Mouse (Mus musculus): Measurements from ENCODE around the gene Tab1. TPM values are rescaled to one million over a fixed set of nuclear protein-coding genes. Genes with fewer than 3 reads are reported as not detected.

Gene Tab1
- polyA plus RNA-seq, 1 experiment, result 4.8 TPM

- H3K4me3 ChIP-seq (ENCODE audit: insufficient read depth, low read depth, low read length), result no peak overlapping the region
- no peaks in the 10 kb centered on the region; the same call in 1 of the 2 replicates for H3K4me1 ChIP-seq (ENCODE audit: control insufficient read depth, insufficient read depth, insufficient read length, low read length)
- H3K27ac ChIP-seq (replicated peaks; ENCODE audit: low read depth, low read length), result no peak overlapping the region
Observed at GRCm38 (mm10) chr15:80097999-80098461, 34.9 kb upstream of the Tab1 start.

DNA sequence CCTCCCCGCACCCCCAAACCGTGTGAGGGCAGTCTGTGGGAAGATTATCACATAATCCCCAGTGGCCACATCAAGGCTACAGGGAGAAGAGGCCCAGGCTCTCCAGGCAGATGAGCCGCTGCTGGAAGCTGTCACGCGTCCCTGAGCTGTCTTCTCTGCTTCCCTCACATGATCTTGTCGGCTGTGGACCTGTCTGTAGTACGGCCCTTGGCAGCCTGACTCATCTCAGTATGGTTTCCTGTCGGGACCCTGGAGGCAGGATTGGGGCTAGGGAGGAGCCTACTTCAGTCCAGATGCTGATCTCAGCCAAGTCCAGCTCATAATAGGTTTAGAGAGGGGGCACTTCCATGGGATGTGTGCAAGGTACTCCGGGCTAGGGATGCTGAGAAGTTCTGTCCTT lies 34.1 kb upstream of the Tab1 start:
- H3K27ac ChIP-seq (replicated peaks; ENCODE audit: low read depth, low read length), result no peak overlapping the region
- no peaks in the 10 kb centered on the region; the same call in 1 of the 2 replicates for H3K4me1 ChIP-seq (ENCODE audit: control insufficient read depth, insufficient read depth, insufficient read length, low read length)
- H3K4me3 ChIP-seq (ENCODE audit: insufficient read depth, low read depth, low read length), result no peak overlapping the region

- Histone ChIP-seq H3K4me1 (ENCODE audit: control insufficient read depth, insufficient read depth, insufficient read length, low read length) (no peaks in the 10 kb centered on the region; the same call in 1 of the 2 replicates), H3K27ac (replicated peaks; ENCODE audit: low read depth, low read length) (no peak overlapping the region), H3K4me3 (ENCODE audit: insufficient read depth, low read depth, low read length) (no peak overlapping the region)
Observed at GRCm38 (mm10) chr15:80099477-80099876, 33.5 kb upstream of the Tab1 start.

- H3K4me3 ChIP-seq (ENCODE audit: insufficient read depth, low read depth, low read length), result no peak overlapping the region
- no peak overlapping the region for H3K27ac ChIP-seq (replicated peaks; ENCODE audit: low read depth, low read length)
- H3K4me1 ChIP-seq (ENCODE audit: control insufficient read depth, insufficient read depth, insufficient read length, low read length), result no peaks in the 10 kb centered on the region; the same call in 1 of the 2 replicates
Observed at GRCm38 (mm10) chr15:80100196-80100595, 32.7 kb upstream of the Tab1 start.

GRCm38 (mm10) chr15:80100871-80101270 lies 32.1 kb upstream of the Tab1 start:
- Histone ChIP-seq H3K4me1 (ENCODE audit: control insufficient read depth, insufficient read depth, insufficient read length, low read length) (no peaks in the 10 kb centered on the region; the same call in 1 of the 2 replicates), H3K4me3 (ENCODE audit: insufficient read depth, low read depth, low read length) (no peak overlapping the region), H3K27ac (replicated peaks; ENCODE audit: low read depth, low read length) (no peak overlapping the region)

DNA sequence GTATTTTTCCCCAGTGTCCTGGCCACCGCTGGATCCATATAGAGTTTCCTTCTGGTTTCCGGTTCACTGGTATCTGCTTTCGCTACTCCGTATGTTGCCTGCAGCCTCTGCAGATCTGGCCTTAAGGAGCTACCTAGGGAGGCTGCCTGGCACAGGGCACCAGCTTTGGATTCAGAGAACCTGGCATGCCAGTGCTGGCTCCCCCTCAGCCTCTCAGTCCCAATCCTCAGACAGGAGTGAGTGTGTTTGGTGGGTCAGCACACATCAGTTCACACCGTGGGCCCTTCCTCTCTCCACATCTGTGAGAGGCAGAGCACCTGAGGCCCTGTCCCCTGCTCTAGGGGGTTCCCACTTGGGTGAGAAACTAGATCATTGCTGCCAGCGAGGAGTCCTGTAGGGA lies 31.4 kb upstream of the Tab1 start:
- Histone ChIP-seq H3K4me1 (ENCODE audit: control insufficient read depth, insufficient read depth, insufficient read length, low read length) (no peaks in the 10 kb centered on the region; the same call in 1 of the 2 replicates), H3K4me3 (ENCODE audit: insufficient read depth, low read depth, low read length) (no peak overlapping the region), H3K27ac (replicated peaks; ENCODE audit: low read depth, low read length) (no peak overlapping the region)

DNA sequence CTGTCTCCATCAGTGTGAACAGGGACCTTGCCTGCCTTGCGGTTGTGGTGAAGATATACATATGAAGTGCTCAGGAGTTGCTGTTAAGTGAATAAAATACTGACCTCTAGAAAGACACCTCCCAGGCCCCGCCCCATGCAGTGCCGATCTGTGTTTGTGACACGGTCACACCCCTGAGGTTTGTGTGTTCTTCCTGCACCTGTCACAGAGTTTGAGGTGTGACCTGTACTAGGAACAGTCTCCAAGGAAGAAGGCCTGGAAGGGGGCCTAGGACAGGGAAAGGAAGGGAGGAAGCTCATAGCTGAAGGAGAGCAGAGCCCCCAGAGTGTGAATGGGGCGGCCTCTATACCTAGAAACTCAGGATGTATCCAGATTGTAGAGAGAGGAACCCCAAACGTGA lies 30.4 kb upstream of the Tab1 start:
- H3K4me1 ChIP-seq (ENCODE audit: control insufficient read depth, insufficient read depth, insufficient read length, low read length), result no peaks in the 10 kb centered on the region; the same call in 1 of the 2 replicates
- H3K27ac ChIP-seq (replicated peaks; ENCODE audit: low read depth, low read length), result no peak overlapping the region
- no peak overlapping the region for H3K4me3 ChIP-seq (ENCODE audit: insufficient read depth, low read depth, low read length)

DNA sequence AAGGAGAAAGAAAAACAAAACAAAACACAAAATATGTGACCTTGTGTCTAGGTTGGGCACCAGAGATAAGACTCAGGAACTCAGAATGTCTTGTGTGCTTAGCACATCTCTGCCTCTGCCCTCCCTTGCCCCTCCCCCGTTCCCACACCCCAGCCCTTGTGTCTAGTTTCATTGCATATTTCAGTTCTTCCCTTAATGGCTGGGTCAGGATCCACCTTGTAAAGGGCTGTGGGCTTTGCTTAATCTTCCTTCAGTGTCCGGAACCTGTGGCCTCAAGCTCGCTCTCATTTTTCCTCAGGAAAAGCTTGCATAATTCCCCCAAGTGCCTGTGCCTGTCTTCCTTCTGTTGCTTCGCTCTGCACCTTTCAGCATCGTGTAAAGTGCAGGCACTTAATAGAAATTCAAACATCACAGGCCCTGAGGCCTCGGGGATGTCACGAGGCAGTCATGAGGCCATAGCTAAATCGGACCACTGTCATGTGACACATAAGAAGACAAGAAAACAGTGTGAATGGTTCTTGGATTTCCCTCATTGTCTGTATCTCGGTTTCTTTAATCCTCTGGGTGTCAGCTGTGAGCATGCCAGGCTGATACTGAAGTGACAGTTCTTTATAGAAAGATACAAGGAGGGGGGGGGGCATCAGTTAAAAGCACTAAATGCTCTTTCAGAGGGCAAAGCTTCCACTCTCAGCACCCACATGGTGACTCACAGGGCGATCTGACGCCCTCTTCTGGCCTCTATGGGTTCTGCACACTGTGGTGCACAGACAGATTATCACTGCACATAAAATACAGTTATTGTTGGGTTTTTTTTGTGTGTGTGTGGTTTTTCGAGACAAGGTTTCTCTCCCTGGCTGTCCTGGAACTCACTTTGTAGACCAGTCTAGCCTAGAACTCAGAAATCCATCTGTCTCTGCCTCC lies 27.2 kb upstream of the Tab1 start:
- no peak overlapping the region for H3K27ac ChIP-seq (replicated peaks; ENCODE audit: low read depth, low read length)
- H3K4me3 ChIP-seq (ENCODE audit: insufficient read depth, low read depth, low read length), result no peak overlapping the region
- H3K4me1 ChIP-seq (ENCODE audit: control insufficient read depth, insufficient read depth, insufficient read length, low read length), result no peaks in the 10 kb centered on the region

GRCm38 (mm10) chr15:80107143-80107542 lies 25.8 kb upstream of the Tab1 start:
- Histone ChIP-seq H3K27ac (replicated peaks; ENCODE audit: low read depth, low read length) (no peak overlapping the region), H3K4me1 (ENCODE audit: control insufficient read depth, insufficient read depth, insufficient read length, low read length) (no peaks in the 10 kb centered on the region), H3K4me3 (ENCODE audit: insufficient read depth, low read depth, low read length) (no peak overlapping the region)

GRCm38 (mm10) chr15:80107575-80107974 lies 25.4 kb upstream of the Tab1 start:
- Histone ChIP-seq H3K27ac (replicated peaks; ENCODE audit: low read depth, low read length) (no peak overlapping the region), H3K4me1 (ENCODE audit: control insufficient read depth, insufficient read depth, insufficient read length, low read length) (no peaks in the 10 kb centered on the region), H3K4me3 (ENCODE audit: insufficient read depth, low read depth, low read length) (no peak overlapping the region)

DNA sequence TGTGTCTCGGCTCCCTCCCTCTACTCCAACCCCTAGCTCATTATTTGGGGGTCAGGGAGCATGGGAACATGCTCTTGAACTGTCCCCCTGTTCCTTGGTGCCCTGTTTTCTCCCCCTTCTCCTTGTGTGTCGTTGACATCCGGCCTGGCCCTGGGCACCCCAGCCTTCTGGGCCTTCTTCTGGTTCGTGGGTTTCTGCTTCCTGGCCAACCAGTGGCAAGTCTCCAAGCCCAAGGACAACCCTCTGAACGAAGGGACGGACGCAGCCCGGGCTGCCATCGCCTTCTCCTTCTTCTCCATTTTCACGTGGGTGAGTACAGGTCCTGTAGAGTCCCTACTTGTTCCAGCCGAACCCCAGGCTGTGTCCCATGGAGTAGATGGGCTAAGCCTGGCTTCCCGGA lies 21.5 kb upstream of the Tab1 start:
- H3K4me1 ChIP-seq (ENCODE audit: control insufficient read depth, insufficient read depth, insufficient read length, low read length), result no peaks in the 10 kb centered on the region
- H3K4me3 ChIP-seq (ENCODE audit: insufficient read depth, low read depth, low read length), result no peak overlapping the region
- no peak overlapping the region for H3K27ac ChIP-seq (replicated peaks; ENCODE audit: low read depth, low read length)

DNA sequence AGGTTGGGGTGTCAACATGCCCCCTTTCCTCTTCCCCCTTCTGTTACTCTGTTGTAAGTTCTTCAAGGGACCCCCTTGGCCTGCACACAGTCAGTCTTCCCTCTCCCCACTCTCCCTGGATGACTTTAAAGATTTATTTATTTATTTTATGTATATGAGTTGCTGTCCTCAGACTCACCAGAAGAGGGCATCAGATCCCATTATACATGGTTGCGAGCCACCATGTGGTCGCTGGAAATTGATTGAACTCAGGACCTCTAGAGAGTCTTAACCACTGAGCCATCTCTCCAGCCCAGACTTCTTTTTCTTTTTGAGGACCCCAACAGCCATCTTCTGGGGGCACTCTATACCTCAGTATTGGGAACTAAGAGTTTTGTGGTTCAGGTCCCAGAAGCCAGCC lies 20.4 kb upstream of the Tab1 start:
- Histone ChIP-seq H3K4me1 (ENCODE audit: control insufficient read depth, insufficient read depth, insufficient read length, low read length) (no peaks in the 10 kb centered on the region), H3K27ac (replicated peaks; ENCODE audit: low read depth, low read length) (no peak overlapping the region), H3K4me3 (ENCODE audit: insufficient read depth, low read depth, low read length) (no peak overlapping the region)

DNA sequence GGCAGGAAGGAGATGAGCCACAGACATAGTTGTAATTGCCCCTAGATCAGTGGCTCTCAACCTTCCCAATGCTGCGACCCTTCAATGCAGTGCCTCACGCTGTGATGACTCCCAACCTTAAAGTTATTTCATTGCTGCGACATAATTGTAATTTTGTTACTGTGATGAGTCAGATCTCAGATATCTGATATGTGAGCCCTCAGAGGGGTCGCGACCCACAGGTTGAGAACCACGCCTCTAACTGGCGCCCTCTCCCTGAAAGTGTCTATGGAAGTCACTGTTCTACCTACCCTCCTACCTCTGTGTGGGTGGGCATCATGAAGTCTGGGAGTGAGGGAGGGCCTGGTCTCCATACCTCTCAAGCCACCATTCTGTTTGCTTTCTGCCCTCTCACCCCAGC lies 18.5 kb upstream of the Tab1 start:
- Histone ChIP-seq H3K27ac (replicated peaks; ENCODE audit: low read depth, low read length) (no peak overlapping the region), H3K4me1 (ENCODE audit: control insufficient read depth, insufficient read depth, insufficient read length, low read length) (no peaks in the 10 kb centered on the region), H3K4me3 (ENCODE audit: insufficient read depth, low read depth, low read length) (no peak overlapping the region)

GRCm38 (mm10) chr15:80115256-80115655 lies 17.7 kb upstream of the Tab1 start:
- no peak overlapping the region for H3K4me3 ChIP-seq (ENCODE audit: insufficient read depth, low read depth, low read length)
- no peaks in the 10 kb centered on the region for H3K4me1 ChIP-seq (ENCODE audit: control insufficient read depth, insufficient read depth, insufficient read length, low read length)
- no peak overlapping the region for H3K27ac ChIP-seq (replicated peaks; ENCODE audit: low read depth, low read length)

DNA sequence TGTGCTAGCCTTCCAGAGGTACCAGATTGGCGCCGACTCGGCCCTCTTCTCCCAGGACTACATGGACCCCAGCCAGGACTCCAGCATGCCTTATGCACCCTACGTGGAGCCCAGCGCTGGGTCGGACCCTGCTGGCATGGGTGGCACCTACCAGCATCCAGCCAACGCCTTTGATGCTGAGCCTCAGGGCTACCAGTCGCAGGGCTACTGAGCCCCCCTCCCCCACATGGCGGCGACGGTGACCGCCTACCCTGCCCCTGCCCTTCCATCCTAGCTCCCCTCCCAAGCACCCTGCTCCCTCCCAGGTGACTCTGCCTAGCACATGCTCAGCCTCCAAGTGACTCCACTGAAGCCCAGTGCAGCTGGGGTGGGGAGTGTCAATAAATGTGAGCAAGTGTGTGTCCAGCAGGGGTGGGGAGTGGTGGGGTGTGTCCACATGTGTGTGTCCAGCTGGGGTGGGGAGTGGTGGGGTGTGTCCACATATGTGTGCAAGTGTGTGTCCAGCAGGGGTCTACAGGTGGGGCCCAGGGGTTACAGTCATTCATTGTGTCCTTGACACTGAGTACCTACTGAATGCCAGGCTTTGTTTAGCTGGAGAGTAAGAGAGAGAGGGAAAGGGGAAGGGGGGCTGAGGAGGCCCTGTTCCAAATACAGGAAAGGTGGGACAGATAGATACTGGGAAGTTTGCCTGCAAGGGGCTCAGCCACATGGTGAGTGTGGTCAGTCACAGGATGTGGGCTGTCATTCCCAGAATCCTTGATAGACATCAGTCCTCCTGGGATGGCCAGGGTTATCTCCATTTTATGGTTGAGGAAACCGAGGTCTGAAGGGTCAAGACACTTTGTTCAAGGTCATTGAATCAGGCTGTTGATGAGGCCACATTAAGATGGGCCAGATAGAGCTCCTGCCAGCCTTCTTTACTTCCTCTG lies 16.8 kb upstream of the Tab1 start:
- H3K4me1 ChIP-seq (ENCODE audit: control insufficient read depth, insufficient read depth, insufficient read length, low read length), result no peaks in the 10 kb centered on the region
- H3K27ac ChIP-seq (replicated peaks; ENCODE audit: low read depth, low read length), result no peak overlapping the region
- H3K4me3 ChIP-seq (ENCODE audit: insufficient read depth, low read depth, low read length), result no peak overlapping the region
